Mouse (Mus musculus) bone marrow, adult 2 months (tissue): ENCODE results near the gene Sec22c.

ENCODE experiments used
- CTCF ChIP-seq: fragments of 200-500 bp; IDR thresholded peaks from 2 replicates; pipeline ENCODE4 v1.5.1; 2011; ENCODE audit warnings: low read length, control low read depth; ENCODE audit not compliant: control insufficient read depth, insufficient read depth
- POLR2A ChIP-seq: fragments of 200-500 bp; IDR thresholded peaks from 2 replicates; pipeline ENCODE4 v1.6.1; 2011; ENCODE audit warnings: low read depth, mild to moderate bottlenecking, control low read depth, low read length, borderline replicate concordance; ENCODE audit not compliant: control insufficient read depth

- peak; percentile 77 for TF ChIP-seq CTCF
- TF ChIP-seq POLR2A: no peak
Measured at GRCm38 (mm10) chr9:121671300-121671699, 34.0 kb downstream of the Sec22c start.
